Mouse (Mus musculus) gastrocnemius, adult 2 months (tissue): ENCODE results near the gene Ing2. TPM values are rescaled to one million over a fixed set of nuclear protein-coding genes. Genes with fewer than 3 reads are reported as not detected.

ENCODE experiments used
- DNase-seq: peaks from one replicate; pipeline ENCODE4 v3.0.0; 2022
- H3K27ac ChIP-seq: fragments of 200-600 bp; 2 replicates; pipeline ENCODE4 v1.8.1; 2022; ENCODE audit warnings: mild to moderate bottlenecking
- H3K4me3 ChIP-seq: fragments of 200-600 bp; 2 replicates; pipeline ENCODE4 v1.8.1; 2022; ENCODE audit warnings: mild to moderate bottlenecking, moderate library complexity
- CTCF ChIP-seq: fragments of 200-600 bp; IDR thresholded peaks from 2 replicates; pipeline ENCODE4 v1.8.1; 2022; ENCODE audit warnings: antibody characterized with exemption, mild to moderate bottlenecking, moderate library complexity
- intact Hi-C: fragments of 180-260 bp; cut with DNase I; formaldehyde crosslinking; loops from one replicate; pipeline ENCODE4 v1.15.1; 2025
- total RNA-seq, 2 experiments: library from RNA; stranded (reverse); gene quantifications; 2 replicates each; pipeline ENCODE4 v1.2.3; 2021

Gene Ing2
- total RNA-seq, 2 experiments from 2014 or later: 14.0 to 18.0 TPM

DNA sequence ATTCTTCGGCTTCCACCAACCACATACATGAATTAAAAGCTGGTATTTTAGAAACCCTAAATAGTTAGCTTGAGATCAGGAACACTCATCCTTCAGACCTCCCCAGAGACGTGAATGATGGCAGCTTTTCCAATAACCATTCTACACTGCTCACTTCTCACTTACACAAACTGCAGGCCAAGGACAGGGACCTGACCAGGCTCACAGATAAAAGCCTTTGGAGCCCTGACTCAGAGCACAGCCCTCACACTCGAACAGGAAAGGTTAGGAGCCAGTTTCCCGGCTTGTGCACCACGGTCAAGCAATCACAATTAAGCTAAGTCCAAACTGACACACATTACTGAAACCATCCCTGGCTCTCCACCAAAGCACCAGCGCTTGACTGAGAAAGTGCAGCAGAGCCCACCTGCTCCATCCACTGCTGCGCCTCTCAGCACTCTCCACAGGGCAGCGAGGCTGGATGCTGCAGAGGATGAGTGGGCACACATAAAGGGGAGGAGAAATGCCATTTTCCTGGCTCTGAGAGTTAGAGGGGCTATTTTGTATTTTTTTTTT is 11.0 kb downstream of the Ing2 start:
- intact Hi-C loops: no loop called here
- DNase-seq: no peak
- H3K4me3 ChIP-seq: no peak overlapping the region
- TF ChIP-seq CTCF: no peak
- no peak overlapping the region for H3K27ac ChIP-seq

GRCm38 (mm10) chr8:47663201-47663600 is 12.2 kb downstream of the Ing2 start:
- intact Hi-C loops: no loop called here
- Histone ChIP-seq H3K4me3 (no peak overlapping the region), H3K27ac (no peak overlapping the region)
- no peak for TF ChIP-seq CTCF
- no peak for DNase-seq

- H3K27ac ChIP-seq: no peak overlapping the region
- no peak for DNase-seq
- no peak for TF ChIP-seq CTCF
- intact Hi-C loops: no loop called here
- H3K4me3 ChIP-seq: no peak overlapping the region
These were observed 12.6 kb downstream of the Ing2 start for GRCm38 (mm10) chr8:47662716-47663115.

- TF ChIP-seq CTCF: no peak
- H3K4me3 ChIP-seq: no peak overlapping the region
- H3K27ac ChIP-seq: no peak overlapping the region
- intact Hi-C loops: no loop called here
- no peak for DNase-seq
These were observed 15.0 kb downstream of the Ing2 start for GRCm38 (mm10) chr8:47660394-47660793.

DNA sequence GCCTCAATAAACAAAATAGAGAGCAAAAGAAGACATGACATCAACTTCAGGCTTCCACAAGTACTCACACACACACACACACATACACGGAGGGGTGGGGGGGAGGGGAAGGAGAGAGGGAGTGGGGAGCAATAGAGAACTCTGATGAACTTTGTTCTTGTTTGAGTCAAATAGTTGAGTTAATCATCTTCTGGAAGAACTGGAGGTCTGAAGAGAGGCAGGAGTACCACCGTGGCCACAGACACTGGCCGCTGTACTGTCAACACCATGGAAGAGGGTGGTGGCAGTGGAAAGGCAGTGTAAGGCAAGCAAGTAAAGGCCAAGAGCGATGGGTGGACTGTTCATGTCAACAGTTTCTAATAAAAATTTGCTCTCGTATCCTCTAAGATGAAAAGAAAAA is 15.9 kb downstream of the Ing2 start:
- no peak for TF ChIP-seq CTCF
- H3K27ac ChIP-seq: no peak overlapping the region
- no peak for DNase-seq
- H3K4me3 ChIP-seq: no peak overlapping the region
- intact Hi-C loops: no loop called here

- intact Hi-C loops: no loop called here
- no peak for DNase-seq
- no peak for TF ChIP-seq CTCF
- no peak overlapping the region for H3K4me3 ChIP-seq
- no peak overlapping the region for H3K27ac ChIP-seq
These were observed 20.9 kb downstream of the Ing2 start for GRCm38 (mm10) chr8:47654406-47654805.

DNA sequence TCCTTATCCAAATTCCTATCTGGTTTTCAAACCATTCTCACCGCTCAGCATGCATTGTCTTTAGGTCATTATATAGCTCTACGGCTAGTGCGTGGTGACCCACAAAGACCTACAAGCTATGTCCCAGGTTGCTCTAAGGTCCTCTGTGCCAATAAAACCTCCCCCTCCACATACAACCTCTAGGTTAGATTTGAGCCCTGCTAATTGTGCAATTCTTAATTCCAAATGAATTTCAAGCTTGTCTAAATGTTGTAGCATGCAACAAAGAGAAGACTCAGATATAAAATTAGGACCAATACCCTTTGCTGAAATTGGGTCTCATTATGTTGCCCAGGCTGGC is 22.6 kb downstream of the Ing2 start:
- intact Hi-C loops: no loop called here
- no peak for DNase-seq
- H3K27ac ChIP-seq: no peak overlapping the region
- no peak overlapping the region for H3K4me3 ChIP-seq
- TF ChIP-seq CTCF: no peak

GRCm38 (mm10) chr8:47651913-47652736 is 23.2 kb downstream of the Ing2 start:
- Histone ChIP-seq H3K27ac (no peak overlapping the region), H3K4me3 (no peak overlapping the region)
- no peak for DNase-seq
- no peak for TF ChIP-seq CTCF
- intact Hi-C loops: no loop called here

GRCm38 (mm10) chr8:47650853-47651252 is 24.5 kb downstream of the Ing2 start:
- H3K4me3 ChIP-seq: no peak overlapping the region
- TF ChIP-seq CTCF: no peak
- no peak overlapping the region for H3K27ac ChIP-seq
- no peak for DNase-seq
- intact Hi-C loops: no loop called here

GRCm38 (mm10) chr8:47649551-47649950 is 25.8 kb downstream of the Ing2 start:
- no peak for DNase-seq
- intact Hi-C loops: no loop called here
- Histone ChIP-seq H3K27ac (no peak overlapping the region), H3K4me3 (no peak overlapping the region)
- no peak for TF ChIP-seq CTCF

GRCm38 (mm10) chr8:47642514-47643064 is 32.8 kb downstream of the Ing2 start:
- DNase-seq: no peak
- no peak overlapping the region for H3K4me3 ChIP-seq
- no peak overlapping the region for H3K27ac ChIP-seq
- intact Hi-C loops: no loop called here
- no peak for TF ChIP-seq CTCF

- TF ChIP-seq CTCF: no peak
- intact Hi-C loops: no loop called here
- no peak for DNase-seq
- Histone ChIP-seq H3K27ac (no peak overlapping the region), H3K4me3 (no peak overlapping the region)
These were observed 38.2 kb downstream of the Ing2 start for GRCm38 (mm10) chr8:47637152-47637551.

DNA sequence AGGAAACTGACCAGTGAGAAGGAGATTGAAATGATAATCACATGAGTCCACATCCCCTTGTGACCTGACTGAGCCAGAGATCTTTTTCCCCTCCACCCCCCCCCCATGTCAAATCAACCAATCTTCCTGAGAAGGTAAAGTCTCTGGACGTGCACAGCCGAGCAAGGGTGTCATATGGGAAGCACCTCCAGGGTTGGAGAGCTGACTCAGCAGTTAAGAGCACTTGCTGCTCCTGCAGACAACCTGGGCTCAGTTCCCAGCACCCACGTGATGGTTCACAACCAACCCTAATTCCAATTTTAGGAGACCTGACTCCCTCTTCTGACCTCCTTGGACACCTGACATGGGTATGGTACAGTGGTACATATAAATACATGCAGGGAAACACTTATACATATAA is 39.3 kb downstream of the Ing2 start:
- no peak for DNase-seq
- Histone ChIP-seq H3K27ac (no peak overlapping the region), H3K4me3 (no peak overlapping the region)
- intact Hi-C loops: no loop called here
- no peak for TF ChIP-seq CTCF
